11 mouse cellular contexts compared by ENCODE assay signal in the genomic region with DNA sequence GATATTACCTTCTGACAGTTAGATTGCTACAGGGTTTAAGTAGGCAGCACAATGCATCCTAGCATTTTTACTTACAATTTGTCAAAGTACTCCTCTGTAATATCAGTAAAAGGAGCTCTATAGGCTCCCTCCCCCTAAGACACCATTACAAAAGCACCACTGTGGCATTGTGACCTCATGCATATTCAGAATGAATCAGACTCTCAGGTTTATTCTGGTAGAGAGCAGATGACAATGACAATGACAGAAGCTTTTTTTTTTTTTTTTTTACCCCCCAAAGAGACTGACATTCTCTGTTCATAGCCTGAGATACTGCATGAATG. TPM values are rescaled to one million over a fixed set of nuclear protein-coding genes. Genes with fewer than 3 reads are reported as not detected.
DNase-seq lines count a peak whose midpoint lies in the region; ATAC-seq and TF ChIP-seq lines count a peak whose summit lies in the region.
"Had no signal": no experiment of that assay in that cellular context is flagged by ENCODE, and none has a peak within 500 bp of the region (broad histone marks: within the 10 kb centered on the region; RNA-seq: fewer than 3 reads in every experiment).

No protein-coding gene starts in this region.

- H3K9ac ChIP-seq in forebrain, postnatal 0 days: no peak overlapping the region
- H3K9ac ChIP-seq in midbrain, embryonic 11.5 days (ENCODE audit: low read length): no peak overlapping the region
- no peak overlapping the region for H3K9ac ChIP-seq in liver, postnatal 0 days (replicated peaks)

- no peaks in the 10 kb centered on the region for H3K9me3 ChIP-seq in embryonic facial prominence, embryonic 10.5 days
- no peaks in the 10 kb centered on the region for H3K9me3 ChIP-seq in forebrain, postnatal 0 days (ENCODE audit: low read length)
- no peaks in the 10 kb centered on the region for H3K9me3 ChIP-seq in midbrain, embryonic 11.5 days (ENCODE audit: control insufficient read depth, low read length)
- H3K9me3 ChIP-seq in liver, postnatal 0 days (ENCODE audit: low read length): no peaks in the 10 kb centered on the region

- no peak overlapping the region; the same call in 1 of the 2 replicates for H3K4me2 ChIP-seq in forebrain, postnatal 0 days (ENCODE audit: low read depth)
- peak overlapping the region; percentile 42; the same call in 1 of the 2 replicates for H3K4me2 ChIP-seq in midbrain, embryonic 11.5 days
- no peak overlapping the region for H3K4me2 ChIP-seq in liver, postnatal 0 days (ENCODE audit: low read depth, low read length)

- TF ChIP-seq EP300 in liver, postnatal 0 days (IDR thresholded peaks at IDR 0.05; ENCODE audit: low read depth): no peak

- H3K27ac ChIP-seq in embryonic facial prominence, embryonic 10.5 days (replicated peaks): peak overlapping the region; percentile 87
- peak overlapping the region; percentile 84 for H3K27ac ChIP-seq in forebrain, postnatal 0 days (ENCODE audit: low read depth, low read length)
- peak overlapping the region; percentile 91 for H3K27ac ChIP-seq in midbrain, embryonic 11.5 days (ENCODE audit: low read depth, low read length)
- H3K27ac ChIP-seq in liver, postnatal 0 days (ENCODE audit: low read depth): no peak overlapping the region

- H3K4me1 ChIP-seq in embryonic facial prominence, embryonic 10.5 days: peaks cover 82% of the 10 kb centered on the region
- peaks cover 39% of the 10 kb centered on the region for H3K4me1 ChIP-seq in forebrain, postnatal 0 days (ENCODE audit: insufficient read depth)
- peaks cover 45% of the 10 kb centered on the region for H3K4me1 ChIP-seq in midbrain, embryonic 11.5 days (ENCODE audit: control insufficient read depth, insufficient read depth, low read length)
- 0 out of 2 replicates have a peak, but pooled peaks cover 4% of the 10 kb centered on the region for H3K4me1 ChIP-seq in liver, postnatal 0 days (ENCODE audit: insufficient read depth)

- no peaks in the 10 kb centered on the region for H3K36me3 ChIP-seq in embryonic facial prominence, embryonic 10.5 days (replicated peaks)
- H3K36me3 ChIP-seq in forebrain, postnatal 0 days (ENCODE audit: insufficient read depth): no peaks in the 10 kb centered on the region
- H3K36me3 ChIP-seq in midbrain, embryonic 11.5 days (ENCODE audit: control insufficient read depth, insufficient read depth, low read length): no peaks in the 10 kb centered on the region
- H3K36me3 ChIP-seq in liver, postnatal 0 days (replicated peaks; ENCODE audit: insufficient read depth, low read length): no peaks in the 10 kb centered on the region

- H3K27me3 ChIP-seq in embryonic facial prominence, embryonic 10.5 days (replicated peaks; ENCODE audit: low read depth, poor library complexity, severe bottlenecking): no peaks in the 10 kb centered on the region
- H3K27me3 ChIP-seq in forebrain, postnatal 0 days (ENCODE audit: insufficient read depth, low read length): no peaks in the 10 kb centered on the region
- H3K27me3 ChIP-seq in midbrain, embryonic 11.5 days (ENCODE audit: control insufficient read depth, insufficient read depth, low read length): no peaks in the 10 kb centered on the region
- 0 out of 2 replicates have a peak, but pooled peaks cover 3% of the 10 kb centered on the region for H3K27me3 ChIP-seq in liver, postnatal 0 days (ENCODE audit: insufficient read depth, low read length)

- TF ChIP-seq CTCF in forebrain, postnatal 0 days (IDR thresholded peaks at IDR 0.05; ENCODE audit: low read depth): no peak
- TF ChIP-seq CTCF in liver, postnatal 0 days (IDR thresholded peaks at IDR 0.05; ENCODE audit: low read depth): no peak

- peak; percentile 80 for DNase-seq in brain, adult 2 months (ENCODE audit: low read depth, low spot score)
- no peak for DNase-seq in embryonic facial prominence, embryonic 10.5 days (ENCODE audit: low spot score)
- peak; percentile 52 for DNase-seq in forebrain, postnatal 0 days
- no peak for DNase-seq in midbrain, embryonic 11.5 days (ENCODE audit: low spot score, missing footprints)
- no peak for DNase-seq in spleen, postnatal 4 days (ENCODE audit: low spot score in 2 of 2)
- DNase-seq in liver, postnatal 0 days: no peak
- DNase-seq in ovary, postnatal 10 days (ENCODE audit: low spot score): no peak
- DNase-seq: thymus, postnatal 4 days had no signal

- peak; percentile 46; the same call in 1 of the 2 replicates for ATAC-seq in forebrain, postnatal 0 days
- peak; percentile 57 for ATAC-seq in midbrain, embryonic 11.5 days (ENCODE audit: low FRiP score)
- no peak for ATAC-seq in liver, postnatal 0 days
- ATAC-seq: lung, postnatal 0 days had no signal

- H3K4me3 ChIP-seq in embryonic facial prominence, embryonic 10.5 days: no peak overlapping the region
- no peak overlapping the region for H3K4me3 ChIP-seq in forebrain, postnatal 0 days (ENCODE audit: low read depth, low read length)
- H3K4me3 ChIP-seq in midbrain, embryonic 11.5 days (ENCODE audit: low read depth, low read length): no peak overlapping the region
- no peak overlapping the region for H3K4me3 ChIP-seq in liver, postnatal 0 days (ENCODE audit: low read depth, low read length)

RNA-seq across cellular contexts. Expression of a gene that starts 9.8 kb away (rescaled TPM):
- 18.9 and 22.0 TPM in 2 replicates for polyA plus RNA-seq in embryonic facial prominence, embryonic 10.5 days (2016; fragmentation: Nextera tagmentation; extraction: Ambion mirVana)
- total RNA-seq in forebrain, postnatal 0 days (2014; rRNA removed): 6.8 and 10.0 TPM in 2 replicates
- 16.6 and 17.1 TPM in 2 replicates for polyA plus RNA-seq in forebrain, postnatal 0 days (2015; fragmentation: Nextera tagmentation; extraction: Ambion mirVana)
- polyA plus RNA-seq in midbrain, embryonic 11.5 days (2014; fragmentation: Nextera tagmentation; extraction: Ambion mirVana): 13.0 and 15.5 TPM in 2 replicates
- polyA plus RNA-seq in liver, postnatal 0 days (2015; fragmentation: Nextera tagmentation; extraction: Ambion mirVana): 0.63 and 2.1 TPM in 2 replicates

RNA-seq across cellular contexts. Expression of a gene that starts 17.0 kb away (rescaled TPM):
- 0.85 and 1.1 TPM in 2 replicates for polyA plus RNA-seq in embryonic facial prominence, embryonic 10.5 days (2016; fragmentation: Nextera tagmentation; extraction: Ambion mirVana)
- total RNA-seq in forebrain, postnatal 0 days (2014; rRNA removed): 0.23 and 0.38 TPM in 2 replicates
- polyA plus RNA-seq in forebrain, postnatal 0 days (2015; fragmentation: Nextera tagmentation; extraction: Ambion mirVana): 0.58 and 0.88 TPM in 2 replicates
- polyA plus RNA-seq in midbrain, embryonic 11.5 days (2014; fragmentation: Nextera tagmentation; extraction: Ambion mirVana): 2.1 and 2.2 TPM in 2 replicates
- 0.05 TPM in 1 of 2 replicates, not detected in the other for polyA plus RNA-seq in liver, postnatal 0 days (2015; fragmentation: Nextera tagmentation; extraction: Ambion mirVana)
- total RNA-seq: granulocyte monocyte progenitor cell, adult 5-6 weeks had no signal

RNA-seq across cellular contexts. Expression of a gene that starts 41.5 kb away (rescaled TPM):
- 0.19 and 0.40 TPM in 2 replicates for polyA plus RNA-seq in embryonic facial prominence, embryonic 10.5 days (2016; fragmentation: Nextera tagmentation; extraction: Ambion mirVana)
- 0.95 and 1.4 TPM in 2 replicates for total RNA-seq in forebrain, postnatal 0 days (2014; rRNA removed)
- polyA plus RNA-seq in forebrain, postnatal 0 days (2015; fragmentation: Nextera tagmentation; extraction: Ambion mirVana): 0.29 TPM in 1 of 2 replicates, not detected in the other
- 0.49 and 0.68 TPM in 2 replicates for polyA plus RNA-seq in midbrain, embryonic 11.5 days (2014; fragmentation: Nextera tagmentation; extraction: Ambion mirVana)
- polyA plus RNA-seq in liver, postnatal 0 days (2015; fragmentation: Nextera tagmentation; extraction: Ambion mirVana): not detected in 2 replicates
- polyA plus RNA-seq: lung, postnatal 0 days; stomach, embryonic 14.5 days had no signal

RNA-seq across cellular contexts. Expression of a gene that starts 41.6 kb away (rescaled TPM):
- polyA plus RNA-seq in embryonic facial prominence, embryonic 10.5 days (2016; fragmentation: Nextera tagmentation; extraction: Ambion mirVana): 41.3 and 45.7 TPM in 2 replicates
- total RNA-seq in forebrain, postnatal 0 days (2014; rRNA removed): 44.4 and 49.8 TPM in 2 replicates
- polyA plus RNA-seq in forebrain, postnatal 0 days (2015; fragmentation: Nextera tagmentation; extraction: Ambion mirVana): 19.7 and 24.2 TPM in 2 replicates
- polyA plus RNA-seq in midbrain, embryonic 11.5 days (2014; fragmentation: Nextera tagmentation; extraction: Ambion mirVana): 46.0 and 58.1 TPM in 2 replicates
- polyA plus RNA-seq in liver, postnatal 0 days (2015; fragmentation: Nextera tagmentation; extraction: Ambion mirVana): 10.8 and 12.6 TPM in 2 replicates

RNA-seq across cellular contexts. Expression of a gene that starts 59.7 kb away (rescaled TPM):
- polyA plus RNA-seq in embryonic facial prominence, embryonic 10.5 days (2016; fragmentation: Nextera tagmentation; extraction: Ambion mirVana): 0.36 and 0.41 TPM in 2 replicates
- not detected in 2 replicates for total RNA-seq in forebrain, postnatal 0 days (2014; rRNA removed)
- polyA plus RNA-seq in forebrain, postnatal 0 days (2015; fragmentation: Nextera tagmentation; extraction: Ambion mirVana): 0.11 TPM in 1 of 2 replicates, not detected in the other
- 0.25 and 0.46 TPM in 2 replicates for polyA plus RNA-seq in midbrain, embryonic 11.5 days (2014; fragmentation: Nextera tagmentation; extraction: Ambion mirVana)
- not detected in 2 replicates for polyA plus RNA-seq in liver, postnatal 0 days (2015; fragmentation: Nextera tagmentation; extraction: Ambion mirVana)
- total RNA-seq: granulocyte monocyte progenitor cell, adult 5-6 weeks had no signal
- polyA plus RNA-seq: lung, postnatal 0 days had no signal

Comparison
In these comparisons a context has a peak if more than half of its experiments do, and no peak if none do; other contexts are left out.
1. DNase-seq: peak in brain, adult 2 months (single experiment) and forebrain, postnatal 0 days (single experiment); none in embryonic facial prominence, embryonic 10.5 days (single experiment), midbrain, embryonic 11.5 days (single experiment), spleen, postnatal 4 days (0 of 2), liver, postnatal 0 days (single experiment) and ovary, postnatal 10 days (single experiment).